Mouse (Mus musculus) midbrain, postnatal 0 days (tissue): ENCODE data around the gene Gpr85. TPM values are rescaled to one million over a fixed set of nuclear protein-coding genes. Genes with fewer than 3 reads are reported as not detected.

Source experiments
- ATAC-seq: fragments of 200-750 bp; cut with Nextera tagmentation; 2 replicates; pipeline ENCODE4 v1.8.0; 2017; ENCODE audit warnings: moderate number of reproducible peaks, mild to moderate bottlenecking, moderate TSS enrichment, moderate library complexity; ENCODE audit not compliant: low FRiP score
- DNase-seq: peaks from one replicate; pipeline ENCODE4 v3.0.0-alpha.2; 2015; ENCODE audit warnings: low spot score
- H3K27ac ChIP-seq: fragments of 300-500 bp; sonication (generic); 2 replicates; pipeline ENCODE4 v1.5.1; 2014; ENCODE audit warnings: low read depth, mild to moderate bottlenecking, low read length, mixed read lengths
- H3K27me3 ChIP-seq: fragments of 300-500 bp; sonication (generic); 2 replicates; pipeline ENCODE4 v1.6.1; 2014; ENCODE audit warnings: low read length, control low read depth, mixed read lengths; ENCODE audit not compliant: insufficient read depth
- H3K36me3 ChIP-seq: fragments of 300-500 bp; sonication (generic); 2 replicates; pipeline ENCODE4 v1.6.1; 2014; ENCODE audit warnings: low read length, control low read depth, mixed read lengths; ENCODE audit not compliant: insufficient read depth
- H3K4me1 ChIP-seq: fragments of 300-500 bp; sonication (generic); 2 replicates; pipeline ENCODE4 v1.6.1; 2014; ENCODE audit warnings: mild to moderate bottlenecking, control low read depth, antibody characterized with exemption, low read length, mixed read lengths; ENCODE audit not compliant: insufficient read depth
- H3K4me2 ChIP-seq: fragments of 300-500 bp; sonication (generic); 2 replicates; pipeline ENCODE4 v1.6.1; 2014; ENCODE audit warnings: low read depth, mild to moderate bottlenecking, low read length, mixed read lengths; ENCODE audit not compliant: poor library complexity, severe bottlenecking
- H3K4me3 ChIP-seq: fragments of 300-500 bp; sonication (generic); 2 replicates; pipeline ENCODE4 v1.5.1; 2014; ENCODE audit warnings: low read depth, mild to moderate bottlenecking, low read length, moderate library complexity
- H3K9ac ChIP-seq: fragments of 300-500 bp; sonication (generic); replicated peaks from 2 replicates; pipeline ENCODE4 v1.6.1; 2014; ENCODE audit warnings: mild to moderate bottlenecking, low read length, moderate library complexity, mixed read lengths; ENCODE audit not compliant: poor library complexity, severe bottlenecking
- H3K9me3 ChIP-seq: fragments of 300-500 bp; sonication (generic); 2 replicates; pipeline ENCODE4 v1.6.1; 2016; ENCODE audit warnings: low read length, control low read depth
- CTCF ChIP-seq: IDR thresholded peaks from 2 replicates; pipeline ENCODE4 v1.5.1; 2016; ENCODE audit warnings: antibody characterized with exemption, mild to moderate bottlenecking
- WGBS: fragments of 180-500 bp; shearing (Covaris S2); extraction: QIAGEN DNeasy Blood & Tissue Kit; methylation state at CpG from one replicate; pipeline ENCODE4 v1.1.7; 2014; 5-methylcytosine and 5-hydroxymethylcytosine counted together
- polyA plus RNA-seq: library from polyadenylated mRNA; unstranded; fragments of >200 nt; fragmentation: Nextera tagmentation; extraction: Ambion mirVana; gene quantifications from 2 replicates; pipeline ENCODE4 v1.2.1, GENCODE M21; 2015
- total RNA-seq: library from RNA; depleted of rRNA; stranded (reverse); fragments of >200 nt; gene quantifications from 2 replicates; pipeline ENCODE4 v1.2.3, GENCODE M21; 2014; rRNA removed

Gpr85 gene
- total and polyA plus RNA-seq, 2 experiments from 2014 or later = 121 to 122 TPM

DNA sequence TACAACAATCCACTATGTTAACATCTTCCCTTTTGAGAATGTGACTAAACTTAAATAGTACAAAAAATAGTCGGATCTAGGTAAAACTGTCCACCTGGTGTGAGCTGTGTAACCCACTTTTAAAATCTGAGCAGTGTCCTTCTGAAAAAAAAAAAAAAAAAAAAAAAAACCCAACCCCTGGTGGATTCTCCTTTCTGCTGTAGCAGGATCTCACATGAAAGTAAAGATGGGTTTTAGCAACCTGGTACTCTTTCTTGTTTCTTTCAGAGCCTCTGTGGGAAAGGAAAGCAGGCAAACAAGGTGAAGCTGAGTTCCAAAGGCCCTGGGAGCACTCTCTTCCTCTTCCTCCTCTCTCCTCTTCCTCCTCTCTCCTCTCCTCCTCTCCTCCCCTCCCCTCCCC lies 10.9 kb downstream of the Gpr85 start:
- H3K9ac ChIP-seq = no peak overlapping the region
- no peaks in the 10 kb centered on the region for H3K36me3 ChIP-seq
- no peaks in the 10 kb centered on the region for H3K27me3 ChIP-seq
- H3K4me3 ChIP-seq = no peak overlapping the region
- WGBS = 78% methylated on average over 1 of the region's 1 CpGs
- no peaks in the 10 kb centered on the region for H3K9me3 ChIP-seq
- peaks cover 11% of the 10 kb centered on the region; the same call in 1 of the 2 replicates for H3K4me1 ChIP-seq
- H3K4me2 ChIP-seq = no peak overlapping the region
- DNase-seq (no peak), ATAC-seq (no peak)
- TF ChIP-seq CTCF = no peak
- H3K27ac ChIP-seq = no peak overlapping the region

DNA sequence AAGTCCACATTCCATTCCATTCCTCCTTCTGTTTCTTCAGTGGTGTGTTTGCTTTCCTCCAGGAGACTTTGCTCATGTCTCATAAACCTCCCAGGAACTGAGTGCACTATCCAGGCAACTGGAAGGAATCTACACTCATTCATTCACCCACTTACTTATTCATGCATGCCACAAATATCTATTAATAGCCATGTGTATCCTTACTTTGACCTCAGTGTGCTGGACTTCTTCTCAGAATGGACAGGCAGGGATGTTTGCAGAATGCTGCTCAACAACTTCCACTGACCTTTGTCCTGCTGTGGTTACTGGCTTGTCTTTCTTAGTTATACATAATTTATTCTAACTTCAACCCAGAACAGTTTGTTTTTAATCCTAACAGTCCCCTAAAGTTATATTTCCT lies 23.1 kb downstream of the Gpr85 start:
- H3K4me2 ChIP-seq = no peak overlapping the region
- no peak overlapping the region for H3K9ac ChIP-seq
- no peak for TF ChIP-seq CTCF
- H3K27ac ChIP-seq = no peak overlapping the region
- no peaks in the 10 kb centered on the region for H3K27me3 ChIP-seq
- ATAC-seq = no peak
- DNase-seq = no peak
- no peak overlapping the region for H3K4me3 ChIP-seq
- no peaks in the 10 kb centered on the region for H3K4me1 ChIP-seq
- no peaks in the 10 kb centered on the region for H3K36me3 ChIP-seq
- H3K9me3 ChIP-seq = no peaks in the 10 kb centered on the region

DNA sequence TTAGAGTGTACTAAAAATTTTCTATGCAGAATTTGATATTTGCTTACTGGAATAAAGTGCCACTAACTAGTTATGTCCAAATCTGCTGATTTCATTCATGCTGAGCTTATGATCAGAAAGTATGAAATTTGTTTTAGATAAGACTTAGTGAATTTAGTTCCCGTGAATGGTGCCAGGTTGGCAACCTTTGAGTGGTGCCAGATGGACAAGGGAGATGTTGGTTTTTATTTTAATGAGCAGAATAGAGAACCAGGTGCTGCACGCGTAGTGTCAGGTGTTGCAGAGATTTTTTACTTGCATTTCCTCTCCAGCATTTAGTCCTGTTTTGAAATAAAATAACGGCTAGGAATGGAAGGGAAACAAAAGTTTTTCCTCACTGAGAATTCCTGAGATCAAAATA lies 27.6 kb downstream of the Gpr85 start:
- no peak overlapping the region for H3K4me3 ChIP-seq
- H3K4me1 ChIP-seq = no peaks in the 10 kb centered on the region
- no peaks in the 10 kb centered on the region for H3K36me3 ChIP-seq
- H3K4me2 ChIP-seq = no peak overlapping the region
- no peak for ATAC-seq
- DNase-seq = no peak
- no peak for TF ChIP-seq CTCF
- no peak overlapping the region for H3K27ac ChIP-seq
- H3K27me3 ChIP-seq = no peaks in the 10 kb centered on the region
- no peaks in the 10 kb centered on the region for H3K9me3 ChIP-seq
- WGBS = 87% methylated on average over 4 of the region's 4 CpGs
- H3K9ac ChIP-seq = no peak overlapping the region

- Histone ChIP-seq H3K9ac (no peak overlapping the region), H3K4me3 (no peak overlapping the region), H3K27me3 (no peaks in the 10 kb centered on the region), H3K4me2 (no peak overlapping the region), H3K36me3 (no peaks in the 10 kb centered on the region), H3K27ac (no peak overlapping the region), H3K4me1 (no peaks in the 10 kb centered on the region), H3K9me3 (no peaks in the 10 kb centered on the region)
- DNase-seq (no peak), ATAC-seq (no peak)
- WGBS = 77% methylated on average over 7 of the region's 7 CpGs
- TF ChIP-seq CTCF = no peak
Measured at GRCm38 (mm10) chr6:13800071-13800470, 39.7 kb downstream of the Gpr85 start.

DNA sequence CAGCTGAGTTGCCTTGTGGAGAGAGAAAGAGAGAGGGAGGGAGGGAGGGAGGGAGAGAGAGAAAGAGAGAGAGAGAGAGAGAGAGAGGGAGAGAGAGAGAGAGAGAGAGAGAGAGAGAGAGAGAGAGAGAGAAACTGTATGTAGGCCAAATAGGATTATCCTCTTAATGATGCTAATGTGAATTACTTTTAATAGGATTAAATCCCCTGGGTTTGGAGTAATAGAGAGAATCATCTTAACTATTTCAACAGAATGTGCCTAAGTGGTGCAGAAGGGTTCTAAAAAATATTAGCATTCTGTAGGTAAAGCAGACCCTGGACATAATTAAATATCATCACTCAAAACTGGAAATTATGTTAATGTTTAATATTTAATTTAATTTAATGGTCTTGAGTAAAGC lies 42.4 kb downstream of the Gpr85 start:
- Histone ChIP-seq H3K4me2 (no peak overlapping the region), H3K9ac (no peak overlapping the region), H3K4me3 (no peak overlapping the region), H3K27ac (no peak overlapping the region), H3K9me3 (no peaks in the 10 kb centered on the region), H3K27me3 (no peaks in the 10 kb centered on the region), H3K36me3 (no peaks in the 10 kb centered on the region), H3K4me1 (no peaks in the 10 kb centered on the region)
- no peak for ATAC-seq
- TF ChIP-seq CTCF = no peak
- no peak for DNase-seq

Other genes with a start within 250 kb of the Gpr85 start
- gene Tmem168, start 231.8 kb downstream of the Gpr85 start, total RNA-seq = 16.6 and 19.5 TPM in 2 replicates
- 12.5 and 15.0 TPM in 2 replicates for gene Tmem168, start 231.8 kb downstream of the Gpr85 start, polyA plus RNA-seq
- 28.9 and 31.9 TPM in 2 replicates for gene Bmt2, start 162.0 kb downstream of the Gpr85 start, total RNA-seq
- 10.0 and 11.0 TPM in 2 replicates for gene Bmt2, start 162.0 kb downstream of the Gpr85 start, polyA plus RNA-seq
- 16.5 and 24.4 TPM in 2 replicates for gene 2610001J05Rik, start 31.6 kb upstream of the Gpr85 start, total RNA-seq
- 122 and 130 TPM in 2 replicates for gene 2610001J05Rik, start 31.6 kb upstream of the Gpr85 start, polyA plus RNA-seq